Mouse (Mus musculus) neural tube, embryonic 14.5 days (tissue): Measurements from ENCODE around the gene Gm13305. TPM values are rescaled to one million over a fixed set of nuclear protein-coding genes. Genes with fewer than 3 reads are reported as not detected.
"Not testable (repeated sequence)": the region's sequence is repeated elsewhere in the genome, so short reads cannot be mapped to it uniquely, and the experiment has no call there.

Source experiments
- ATAC-seq: fragments of 200-750 bp; cut with Nextera tagmentation; 2 replicates; pipeline ENCODE4 v1.8.0; 2017; ENCODE audit warnings: low read depth, mild to moderate bottlenecking, moderate TSS enrichment, moderate library complexity
- H3K27ac ChIP-seq: fragments of 300-500 bp; sonication (generic); 2 replicates; pipeline ENCODE4 v1.5.1; 2014; ENCODE audit warnings: low read depth, mild to moderate bottlenecking, control low read depth, low read length, moderate library complexity, mixed read lengths
- H3K27me3 ChIP-seq: fragments of 300-500 bp; sonication (generic); 2 replicates; pipeline ENCODE4 v1.6.1; 2014; ENCODE audit warnings: low read length; ENCODE audit not compliant: control insufficient read depth, insufficient read depth
- H3K36me3 ChIP-seq: fragments of 300-500 bp; sonication (generic); 2 replicates; pipeline ENCODE4 v1.6.1; 2014; ENCODE audit warnings: low read length, mixed read lengths; ENCODE audit not compliant: control insufficient read depth, insufficient read depth
- H3K4me1 ChIP-seq: fragments of 300-500 bp; sonication (generic); 2 replicates; pipeline ENCODE4 v1.6.1; 2014; ENCODE audit warnings: low read length; ENCODE audit not compliant: control insufficient read depth, insufficient read depth
- H3K4me2 ChIP-seq: fragments of 300-500 bp; sonication (generic); 2 replicates; pipeline ENCODE4 v1.6.1; 2014; ENCODE audit warnings: mild to moderate bottlenecking, low read depth, low read length, control low read depth
- H3K4me3 ChIP-seq: fragments of 300-500 bp; sonication (generic); 2 replicates; pipeline ENCODE4 v1.5.1; 2014; ENCODE audit warnings: low read depth, low read length, control low read depth, mixed read lengths
- H3K9ac ChIP-seq: fragments of 300-500 bp; sonication (generic); replicated peaks from 2 replicates; pipeline ENCODE4 v1.6.1; 2014; ENCODE audit warnings: low read depth, mild to moderate bottlenecking, control low read depth, low read length, mixed read lengths
- H3K9me3 ChIP-seq: fragments of 300-500 bp; sonication (generic); 2 replicates; pipeline ENCODE4 v1.6.1; 2016; ENCODE audit warnings: low read length; ENCODE audit not compliant: control insufficient read depth
- WGBS: fragments of 180-500 bp; shearing (Covaris S2); extraction: QIAGEN DNeasy Blood & Tissue Kit; methylation state at CpG from one replicate; pipeline ENCODE4 v1.1.7; 2014; 5-methylcytosine and 5-hydroxymethylcytosine counted together
- polyA plus RNA-seq: library from polyadenylated mRNA; unstranded; fragments of >200 nt; fragmentation: Nextera tagmentation; extraction: Ambion mirVana; gene quantifications from 2 replicates; pipeline ENCODE4 v1.2.1, GENCODE M21; 2014

Gm13305 gene
- 0.50 TPM in 1 of 2 replicates, not detected in the other for polyA plus RNA-seq

GRCm38 (mm10) chr4:42168503-42168902 lies at the start of gene Gm13305:
TSS of gene Gm13305 (minus strand) at chr4:42168603.
- WGBS: no CpG with 5 or more reads among the region's 7 CpGs

DNA sequence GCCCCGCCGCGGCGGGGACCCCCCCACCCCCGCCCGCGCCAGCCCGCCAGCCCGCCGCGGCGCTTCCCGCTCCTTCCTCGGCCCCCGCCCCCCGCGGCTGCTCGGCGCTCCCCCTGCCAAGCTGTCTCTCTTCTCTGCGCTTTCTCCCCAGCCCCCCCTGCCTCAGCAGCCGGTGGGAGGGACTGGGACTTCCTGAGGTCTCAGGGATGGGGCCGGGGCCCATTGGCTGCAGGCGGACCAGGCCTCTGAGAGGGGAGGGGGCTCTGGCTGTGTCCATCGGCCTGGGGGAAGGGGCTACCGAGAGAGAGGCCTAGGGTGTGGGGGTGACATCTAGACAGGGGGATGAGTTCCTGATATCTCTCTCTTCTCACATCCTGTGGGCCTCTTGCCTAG lies 16.6 kb upstream of the Gm13305 start:
- H3K27me3 ChIP-seq, H3K36me3 ChIP-seq, H3K4me1 ChIP-seq, H3K4me3 ChIP-seq, H3K9ac ChIP-seq, H3K27ac ChIP-seq, H3K4me2 ChIP-seq, H3K9me3 ChIP-seq: not testable (repeated sequence)
- WGBS: no CpG with 5 or more reads among the region's 25 CpGs
- peak; percentile 68 for ATAC-seq

More at GRCm38 (mm10) chr4:42168503-42168902, at the start of gene Gm13305:
- H3K36me3 ChIP-seq, ATAC-seq, H3K4me1 ChIP-seq, H3K27me3 ChIP-seq, H3K9ac ChIP-seq, H3K27ac ChIP-seq, H3K4me2 ChIP-seq, H3K4me3 ChIP-seq, H3K9me3 ChIP-seq: not testable (repeated sequence)

DNA sequence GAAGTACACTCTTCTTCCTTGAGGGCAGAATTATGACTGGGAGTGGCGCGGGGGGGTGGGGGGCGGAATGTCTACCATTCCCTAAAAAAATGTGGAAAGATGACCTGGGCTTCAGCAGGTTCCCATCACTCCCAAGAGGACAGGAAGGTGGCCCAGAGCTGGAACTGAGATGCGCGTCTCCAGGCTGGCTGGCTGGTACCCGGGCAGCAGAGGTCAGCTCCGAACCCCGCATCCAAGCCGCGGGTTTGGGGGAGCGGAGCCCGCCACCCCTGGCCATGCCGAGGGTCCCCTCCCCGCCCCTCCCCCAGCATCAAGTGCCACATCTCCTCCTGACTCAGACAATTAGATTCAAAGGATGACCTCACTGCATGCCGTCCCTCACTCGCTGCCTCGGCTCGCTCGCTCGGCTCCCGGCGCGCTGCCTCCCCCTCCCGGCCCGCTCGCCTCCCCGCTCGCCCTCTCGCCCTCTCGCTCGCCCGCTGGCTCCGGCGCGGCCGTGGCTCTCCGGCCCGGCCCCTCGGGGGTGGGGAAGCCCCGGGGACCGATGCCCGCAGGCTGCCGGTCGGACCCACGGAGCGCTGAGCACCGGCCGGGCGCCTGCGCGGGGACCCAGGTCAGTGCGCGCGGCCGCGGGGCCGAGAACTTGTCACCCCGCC lies 16.0 kb upstream of the Gm13305 start:
- not testable (repeated sequence) for H3K4me2 ChIP-seq, H3K27ac ChIP-seq, H3K36me3 ChIP-seq, H3K9ac ChIP-seq, H3K4me1 ChIP-seq, H3K27me3 ChIP-seq, H3K4me3 ChIP-seq, H3K9me3 ChIP-seq
- no CpG with 5 or more reads among the region's 58 CpGs for whole genome bisulfite sequencing
- ATAC-seq: peak; percentile 60

GRCm38 (mm10) chr4:42183234-42184197 lies 15.1 kb upstream of the Gm13305 start:
- not testable (repeated sequence) for H3K36me3 ChIP-seq, H3K4me3 ChIP-seq, H3K9ac ChIP-seq, H3K27ac ChIP-seq, H3K4me2 ChIP-seq, H3K4me1 ChIP-seq, H3K9me3 ChIP-seq, H3K27me3 ChIP-seq
- peak; percentile 84 for ATAC-seq
- no CpG with 5 or more reads among the region's 31 CpGs for WGBS

DNA sequence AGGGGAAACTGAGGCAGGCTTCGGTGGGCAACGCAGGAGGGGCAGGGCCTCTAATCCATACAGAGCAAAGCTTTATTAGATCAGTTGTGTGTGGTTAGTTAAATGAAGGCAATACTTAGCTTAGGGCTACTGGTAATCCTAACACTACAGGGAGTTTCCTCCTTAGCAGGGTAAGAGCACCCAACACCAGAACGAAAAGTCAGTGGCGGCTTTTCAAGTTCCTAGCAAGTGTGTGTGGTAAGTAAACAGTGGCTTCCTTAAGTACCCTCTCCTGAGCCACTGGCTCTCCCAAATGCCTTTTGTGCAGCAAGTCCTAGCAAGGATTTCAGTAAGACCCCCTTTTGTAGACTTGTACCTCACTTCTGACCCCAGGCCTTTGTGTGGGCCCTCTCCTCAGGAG lies 9.8 kb upstream of the Gm13305 start:
- H3K36me3 ChIP-seq, H3K9ac ChIP-seq, H3K9me3 ChIP-seq, H3K27me3 ChIP-seq, H3K4me2 ChIP-seq, H3K27ac ChIP-seq, H3K4me1 ChIP-seq, H3K4me3 ChIP-seq, ATAC-seq: not testable (repeated sequence)
- WGBS: no CpG with 5 or more reads among the region's 4 CpGs

DNA sequence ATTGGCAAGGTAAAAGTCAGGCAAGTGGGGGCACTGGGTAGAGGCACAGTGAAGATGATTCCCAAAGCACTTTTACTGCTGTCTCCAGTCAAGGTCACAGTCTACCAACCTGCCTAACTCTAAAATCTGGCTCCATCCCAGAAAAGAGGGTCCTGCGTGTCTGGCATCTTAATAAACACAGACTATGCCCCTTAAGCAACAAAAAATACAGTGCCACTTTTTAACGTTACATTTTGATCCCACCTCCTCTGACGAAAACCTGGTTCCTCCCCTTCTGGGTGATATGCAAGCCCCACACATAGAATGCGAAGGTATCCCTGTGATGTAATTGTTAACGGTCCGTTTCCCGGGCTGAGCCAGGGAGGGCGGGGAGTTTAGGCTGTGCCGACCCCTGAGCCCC lies 15.3 kb downstream of the Gm13305 start, which contains the start of gene Gm13306:
Gene Gm13306 (plus strand): TSS at position 301 of the 400 bp plus-strand sequence.
- not testable (repeated sequence) for H3K27me3 ChIP-seq, H3K4me3 ChIP-seq, H3K4me2 ChIP-seq, H3K9ac ChIP-seq, H3K36me3 ChIP-seq, H3K9me3 ChIP-seq, ATAC-seq, H3K27ac ChIP-seq, H3K4me1 ChIP-seq
- no CpG with 5 or more reads among the region's 9 CpGs for WGBS

- not testable (repeated sequence) for H3K4me2 ChIP-seq, H3K36me3 ChIP-seq, ATAC-seq, H3K9ac ChIP-seq, H3K4me1 ChIP-seq, H3K27me3 ChIP-seq, H3K9me3 ChIP-seq, H3K4me3 ChIP-seq, H3K27ac ChIP-seq
- WGBS: no CpG with 5 or more reads among the region's 5 CpGs
These were observed 53.9 kb downstream of the Gm13305 start, which contains the start of gene Gm13304 for GRCm38 (mm10) chr4:42114517-42114916. TSS of gene Gm13304 (plus strand) at chr4:42114817.
